Mouse (Mus musculus) embryonic fibroblast, embryonic 13.5 days (primary cell): ENCODE results near the gene Kcnq1.

Experiments
- CTCF ChIP-seq: IDR thresholded peaks from 2 replicates; pipeline ENCODE4 v1.5.1; 2011; ENCODE audit warnings: mild to moderate bottlenecking, control low read depth, low read length, moderate library complexity, borderline replicate concordance; ENCODE audit not compliant: insufficient read depth
- POLR2A ChIP-seq: IDR thresholded peaks from 2 replicates; pipeline ENCODE4 v1.6.1; 2011; ENCODE audit warnings: low read depth, mild to moderate bottlenecking, control low read depth, low read length, moderate library complexity

- TF ChIP-seq CTCF = no peak
- TF ChIP-seq POLR2A = no peak
These were observed 38.7 kb upstream of the Kcnq1 start for GRCm38 (mm10) chr7:143067469-143067868.
